Mouse (Mus musculus) heart, adult 11 months (tissue): ENCODE measurements around the gene Itprid1.
A peak's percentile ranks its signal among the peaks of the same experiment; 100 is the strongest.

ENCODE experiments used
- DNase-seq: peaks from one replicate; pipeline ENCODE4 v3.0.0; 2022

Gene Itprid1

GRCm38 (mm10) chr6:55836650-55837320, at the start of gene Itprid1:
TSS of gene Itprid1 (plus strand) at chr6:55836895.
- DNase-seq, result no peak

GRCm38 (mm10) chr6:55789557-55789956, 47.1 kb upstream of the Itprid1 start:
- peak; percentile 21 for DNase-seq

DNA sequence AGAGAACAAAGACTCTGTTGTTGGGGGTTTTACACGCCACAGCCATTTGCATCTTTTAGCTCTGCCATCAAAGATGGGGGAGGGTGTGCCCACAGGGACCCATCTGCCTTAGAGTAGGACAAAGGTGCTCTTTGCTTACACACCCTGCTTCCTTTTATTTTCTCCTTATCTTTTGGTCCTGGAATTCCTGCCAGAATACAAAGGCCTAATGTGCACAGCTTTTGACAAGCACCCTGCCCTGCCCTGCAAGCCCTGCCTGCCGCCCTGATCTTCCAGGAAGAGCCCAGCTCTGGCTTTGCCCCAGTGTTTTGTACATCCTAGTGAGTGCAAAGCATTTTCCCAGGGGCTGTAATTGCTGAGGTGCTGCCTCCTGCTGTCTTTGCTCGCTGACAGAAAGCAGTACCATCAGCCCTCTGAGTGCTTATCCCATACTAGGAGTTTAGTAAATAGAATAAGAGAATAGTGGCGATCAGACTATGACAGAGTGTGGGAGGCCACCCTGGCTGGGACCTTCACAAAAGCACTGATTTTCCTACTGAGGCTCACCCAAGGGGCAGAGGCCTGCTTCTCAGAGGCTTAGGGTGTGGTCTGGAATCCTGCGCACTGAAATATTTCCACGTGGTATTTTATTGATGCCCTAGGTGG, 44.7 kb upstream of the Itprid1 start:
- peak; percentile 66 for DNase-seq

DNA sequence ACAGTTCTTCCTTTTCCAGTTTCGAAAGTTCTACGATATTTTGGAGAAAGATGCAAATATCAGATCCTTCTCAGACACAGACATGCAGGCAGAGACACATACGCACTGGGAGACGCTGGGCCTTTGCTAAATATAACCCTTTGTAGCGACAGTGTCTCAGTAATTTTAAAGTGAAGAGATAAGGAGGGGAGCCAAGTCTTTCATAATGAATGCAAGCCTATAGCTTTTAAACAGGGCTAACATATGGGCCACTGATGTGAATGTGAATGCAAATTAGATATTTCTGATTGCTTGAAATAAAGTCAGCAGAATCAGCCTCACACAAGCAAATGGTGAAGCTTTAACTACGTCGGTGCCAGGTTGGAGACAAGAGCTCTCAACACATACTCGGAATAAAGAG, 44.2 kb upstream of the Itprid1 start:
- peak; percentile 46 for DNase-seq

GRCm38 (mm10) chr6:55802686-55803085, 34.0 kb upstream of the Itprid1 start:
- DNase-seq, result no peak

DNA sequence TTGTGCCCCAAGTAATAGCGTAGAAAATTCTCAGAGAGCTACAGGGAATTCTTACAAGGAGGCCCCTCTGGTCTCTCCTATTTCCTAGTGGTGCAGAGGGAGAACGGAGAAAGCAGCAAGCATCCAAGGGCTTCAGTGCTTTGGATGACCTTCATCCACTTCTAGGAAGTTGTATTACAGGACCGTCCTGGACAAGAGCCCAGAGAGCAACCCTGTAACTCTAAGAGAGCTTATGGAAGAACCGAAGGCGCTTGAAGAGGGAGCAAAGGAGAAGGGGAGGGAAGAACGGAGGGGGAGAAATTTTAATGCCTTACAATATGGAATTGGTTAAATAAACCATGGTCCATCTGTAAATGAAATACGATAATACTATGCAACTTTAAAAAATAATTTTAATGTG, 33.3 kb upstream of the Itprid1 start:
- DNase-seq, result peak; percentile 58

DNA sequence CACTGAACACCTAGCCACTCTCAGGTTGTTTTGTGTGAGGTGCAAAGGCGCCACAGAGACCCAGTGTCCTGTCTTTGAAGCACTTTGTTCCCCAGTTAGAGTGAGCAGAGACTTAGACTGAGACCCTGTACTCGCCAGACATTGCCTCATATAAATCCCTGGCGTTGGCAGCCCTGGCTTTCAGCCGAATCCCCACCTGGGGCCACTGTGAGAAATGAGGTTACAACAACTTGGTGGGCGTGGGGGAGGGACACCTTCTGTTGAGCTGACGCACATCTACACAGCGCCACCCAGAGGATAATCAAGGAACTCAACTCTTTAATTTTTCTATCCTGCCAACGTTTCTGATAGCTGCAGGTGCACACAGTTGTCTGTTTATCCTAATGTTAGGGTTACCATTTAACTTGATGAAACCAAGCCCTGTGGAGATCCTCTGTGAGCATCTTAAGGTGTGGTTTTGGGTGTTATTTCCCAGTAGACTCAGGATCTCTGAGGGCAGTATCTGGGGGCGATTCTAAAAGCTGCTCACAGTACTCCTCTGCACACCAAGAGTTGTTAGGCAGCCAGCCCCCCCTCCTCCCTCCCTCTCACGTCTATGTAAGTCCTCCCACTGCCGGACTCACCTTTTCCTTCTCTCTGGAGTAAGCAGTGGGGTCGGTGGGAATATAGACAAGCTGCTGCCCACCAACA, 32.6 kb upstream of the Itprid1 start:
- DNase-seq, result peak; percentile 79

GRCm38 (mm10) chr6:55804681-55805000, 32.1 kb upstream of the Itprid1 start:
- DNase-seq, result no peak

DNA sequence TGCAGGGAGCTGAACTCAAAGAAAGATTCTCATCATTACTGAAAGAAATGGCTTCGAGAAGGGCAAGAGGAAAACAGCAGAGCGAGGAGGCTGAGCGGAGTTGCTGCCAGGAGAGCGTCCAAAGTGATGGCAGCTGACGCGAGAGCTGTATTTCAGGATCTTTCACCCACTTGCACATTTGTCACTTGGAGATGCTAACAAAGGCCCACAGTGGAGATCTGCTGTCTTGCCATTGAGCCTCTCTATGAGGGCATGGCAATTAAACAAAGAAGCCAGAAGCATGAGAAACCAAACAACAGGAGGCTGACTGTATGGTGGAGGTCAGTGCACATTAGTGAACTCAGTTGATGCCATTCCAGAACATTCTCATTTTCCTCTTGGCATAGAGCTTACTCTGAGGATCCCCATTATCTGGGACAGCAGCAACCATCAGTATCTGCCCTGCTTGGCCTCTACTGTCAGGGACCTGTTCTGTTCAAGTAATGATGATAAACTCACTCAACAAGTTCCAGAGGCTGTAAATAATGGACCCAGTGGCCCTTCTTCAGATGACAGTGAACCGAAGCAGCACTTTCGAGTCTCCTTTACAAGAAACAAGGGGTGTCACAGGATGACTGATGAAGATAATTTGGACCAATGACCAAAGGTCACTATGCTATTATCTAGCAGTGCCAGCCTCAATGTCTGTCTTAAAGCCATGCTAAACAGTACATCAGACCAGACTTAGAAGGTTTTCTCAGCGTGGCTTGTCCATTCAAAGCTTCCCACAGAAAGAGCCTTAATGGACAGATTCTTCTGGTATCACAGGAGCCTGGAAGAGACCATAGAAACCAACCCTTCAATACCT, 31.2 kb upstream of the Itprid1 start:
- peak; percentile 70 for DNase-seq

DNA sequence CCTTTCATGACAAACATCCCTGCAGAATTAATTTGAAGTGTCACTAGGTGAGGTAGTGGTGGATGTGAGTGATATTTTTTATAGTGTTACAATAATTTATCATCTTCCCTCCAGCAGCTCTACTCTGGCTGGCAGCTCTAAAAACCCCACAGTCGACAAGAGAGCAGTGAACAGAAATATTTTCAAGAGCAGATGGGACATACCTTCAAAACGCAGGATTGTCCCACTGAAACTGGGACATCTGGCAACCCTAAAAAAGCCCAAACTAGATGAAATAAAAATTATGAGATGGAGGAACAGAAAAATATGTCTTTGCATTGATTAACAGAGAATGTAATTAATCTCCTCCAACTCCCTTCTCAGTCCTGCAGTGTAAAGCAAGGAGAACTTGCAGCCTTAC, 30.2 kb upstream of the Itprid1 start:
- no peak for DNase-seq

GRCm38 (mm10) chr6:55808692-55809091, 28.0 kb upstream of the Itprid1 start:
- DNase-seq, result peak; percentile 19

- DNase-seq, result no peak
These were observed 25.5 kb upstream of the Itprid1 start for GRCm38 (mm10) chr6:55811153-55811552.

DNA sequence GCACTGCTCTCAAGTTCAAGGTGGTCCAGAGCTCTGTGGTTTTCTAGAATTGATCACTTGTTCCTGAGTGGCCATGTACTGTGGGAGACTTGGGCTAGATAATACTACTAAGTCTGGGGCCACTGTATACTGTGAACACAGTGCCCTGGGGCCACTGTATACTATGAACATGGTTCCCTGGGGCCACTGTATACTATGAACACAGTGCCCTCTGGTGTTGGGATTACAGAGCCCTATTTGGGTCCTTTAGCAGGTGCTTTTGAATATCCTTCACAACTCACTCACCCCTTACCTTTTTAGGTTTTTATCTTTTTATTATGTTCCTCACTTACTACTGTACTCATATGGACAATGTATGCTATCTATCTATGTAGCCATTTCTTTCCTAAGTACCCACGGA, 24.3 kb upstream of the Itprid1 start:
- DNase-seq, result no peak

GRCm38 (mm10) chr6:55814184-55814926, 22.3 kb upstream of the Itprid1 start:
- no peak for DNase-seq

DNA sequence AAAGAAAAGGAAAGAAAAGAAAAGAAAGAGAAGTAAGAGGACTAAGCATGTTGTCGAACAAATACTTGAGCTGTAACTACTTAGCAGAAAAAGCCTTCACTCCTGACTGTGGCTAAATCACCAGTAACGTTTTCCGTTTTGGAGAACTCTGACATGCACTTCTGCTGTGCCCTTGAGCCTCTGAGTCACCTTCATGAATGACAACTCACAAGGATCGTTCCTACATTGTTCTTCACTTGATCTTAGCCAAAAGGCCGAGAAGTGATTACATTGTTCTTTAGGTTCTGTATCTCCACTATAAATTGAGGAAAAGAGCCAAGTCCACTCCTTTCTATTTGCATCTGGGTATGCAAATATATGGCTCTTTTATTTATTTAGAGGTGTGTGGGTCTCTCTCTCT, 19.8 kb upstream of the Itprid1 start:
- DNase-seq, result no peak

DNA sequence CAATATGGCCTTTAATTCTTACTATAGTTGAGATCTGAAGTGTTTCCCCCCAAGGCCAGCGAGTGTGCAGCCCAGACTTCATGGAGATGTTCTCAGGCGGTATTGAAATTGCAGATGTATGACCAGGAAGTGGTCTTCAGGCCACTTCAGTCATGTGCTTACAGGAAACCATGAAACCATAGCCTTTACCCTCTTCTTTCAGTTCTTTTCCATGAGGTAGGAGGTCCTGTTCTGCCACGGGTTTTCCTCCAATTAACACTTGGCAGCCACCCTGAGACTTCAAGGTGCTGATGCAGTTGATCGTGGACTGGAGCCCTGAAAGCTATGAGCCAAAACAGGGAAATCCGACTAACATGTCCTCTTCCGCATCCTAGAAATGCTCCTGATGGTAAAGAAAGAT, 7.0 kb upstream of the Itprid1 start:
- no peak for DNase-seq

GRCm38 (mm10) chr6:55852589-55852988, 15.9 kb downstream of the Itprid1 start:
- no peak for DNase-seq

DNA sequence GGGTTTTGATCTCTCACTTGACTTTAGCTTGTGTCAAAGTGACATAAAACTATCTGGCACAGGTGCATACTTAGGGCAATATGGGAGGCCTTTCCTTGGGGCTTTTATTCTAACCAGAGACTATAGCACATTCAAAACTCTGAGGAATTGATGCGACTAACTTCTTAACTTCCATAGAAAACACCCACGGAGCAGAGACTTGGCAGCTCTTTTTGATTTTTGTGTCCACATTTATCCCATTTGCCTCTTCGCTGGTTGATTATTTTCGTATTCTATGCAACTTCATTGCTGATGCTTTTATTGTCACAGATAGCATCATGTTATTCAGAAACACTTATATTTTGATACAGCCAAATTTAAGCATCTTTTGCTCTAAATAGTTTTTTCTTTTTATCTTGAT, 19.4 kb downstream of the Itprid1 start:
- no peak for DNase-seq

- DNase-seq, result no peak
These were observed 28.5 kb downstream of the Itprid1 start for GRCm38 (mm10) chr6:55865206-55865605.

DNA sequence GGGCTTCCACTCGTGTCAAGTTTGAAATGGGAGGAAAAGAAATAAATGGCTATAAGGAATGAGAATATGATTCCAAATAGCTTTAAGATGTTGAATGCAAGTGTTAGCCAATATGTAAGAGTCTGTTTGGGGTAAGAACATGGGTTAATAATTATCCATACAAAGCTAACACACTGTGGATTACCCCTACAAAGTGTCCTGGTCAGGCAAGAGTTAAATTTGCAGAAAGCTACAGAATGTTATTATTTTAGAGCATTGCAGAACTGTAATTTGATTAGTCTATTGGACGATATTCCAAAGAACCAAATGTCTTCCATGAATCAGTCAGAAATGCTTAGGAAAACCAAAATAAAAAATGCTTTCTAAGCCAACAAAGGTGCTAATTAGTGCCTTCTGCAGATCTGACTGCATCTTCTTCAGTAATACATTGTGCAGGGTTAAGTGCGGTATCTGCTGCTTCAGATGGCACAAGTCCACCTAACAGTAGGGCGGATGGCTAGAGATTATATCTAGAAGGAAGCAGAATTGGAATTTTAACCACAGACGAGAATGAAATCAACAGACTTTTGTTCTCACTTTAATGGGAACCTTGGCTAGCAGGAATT, 42.8 kb downstream of the Itprid1 start:
- no peak for DNase-seq

DNA sequence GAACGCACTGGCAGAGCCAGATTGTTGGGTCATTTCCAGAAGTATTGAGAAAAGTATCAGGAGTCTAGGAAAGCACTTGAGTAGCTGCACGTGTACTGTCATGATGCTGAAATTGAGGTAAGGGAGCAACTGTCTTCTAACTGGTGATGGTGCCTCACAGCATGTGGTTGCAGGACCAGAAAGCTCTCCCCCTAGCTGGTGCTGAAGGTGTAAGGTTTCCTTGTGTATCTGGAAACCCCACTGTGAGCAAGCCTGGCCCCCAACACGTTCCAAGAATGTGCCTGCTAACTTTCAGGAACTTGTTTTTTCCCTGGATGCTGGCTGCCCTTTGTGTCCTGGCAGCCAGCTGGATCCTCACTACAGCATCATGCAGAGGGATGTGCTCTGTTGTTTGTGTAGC, 44.2 kb downstream of the Itprid1 start:
- no peak for DNase-seq

GRCm38 (mm10) chr6:55887598-55887997, 50.9 kb downstream of the Itprid1 start:
- DNase-seq, result no peak
